Mouse (Mus musculus): ENCODE data around the gene Magi1.

DNA sequence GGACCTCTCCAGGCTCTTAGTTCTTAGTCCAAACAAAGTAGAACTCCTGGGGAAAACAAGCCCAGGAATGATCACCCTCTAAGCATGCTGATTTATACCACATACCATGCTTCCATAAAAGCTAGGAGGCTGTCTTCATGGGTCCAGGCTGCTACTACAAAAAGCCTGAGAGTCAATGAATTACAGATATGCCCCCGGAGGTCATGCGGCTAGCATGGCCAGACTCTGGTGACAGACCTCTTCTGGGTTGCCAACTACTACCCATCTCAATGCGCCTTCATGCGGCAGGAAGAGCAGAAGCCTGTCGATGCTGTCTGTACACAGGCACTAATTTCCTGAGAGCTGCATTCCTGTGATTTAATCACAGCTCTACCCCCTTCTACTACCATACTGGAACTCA lies 92.9 kb downstream of the Magi1 start:
- no peak for TF ChIP-seq POLR2A (IDR thresholded peaks at IDR 0.05; ENCODE audit: borderline replicate concordance, control insufficient read depth, low read depth, low read length)
- no peak for TF ChIP-seq CTCF (IDR thresholded peaks at IDR 0.05; ENCODE audit: control insufficient read depth, insufficient read depth, low read length)

All from bone marrow, adult 2 months (tissue).